Mouse (Mus musculus) megakaryocyte, embryonic 14.5 days (primary cell): Measurements from ENCODE around the gene Mrgpre. TPM values are rescaled to one million over a fixed set of nuclear protein-coding genes. Genes with fewer than 3 reads are reported as not detected.

Source experiments
- H3K27me3 ChIP-seq: replicated peaks from 2 replicates; pipeline ENCODE3; 2012; ENCODE audit warnings: inconsistent platforms
- H3K36me3 ChIP-seq: replicated peaks from 2 replicates; pipeline ENCODE3; 2012; ENCODE audit warnings: low read length, inconsistent platforms, mixed read lengths
- H3K4me1 ChIP-seq: 2 replicates; pipeline ENCODE4 v1.6.1; 2012; ENCODE audit warnings: inconsistent platforms
- H3K4me3 ChIP-seq: replicated peaks from 2 replicates; pipeline ENCODE3; 2012; ENCODE audit warnings: moderate library complexity, mild to moderate bottlenecking, inconsistent platforms
- H3K9me3 ChIP-seq: 2 replicates; pipeline ENCODE4 v1.6.1; 2012; ENCODE audit warnings: inconsistent platforms
- FLI1 ChIP-seq: IDR thresholded peaks from 2 replicates; pipeline ENCODE4 v1.6.1; 2012; ENCODE audit warnings: low read length, inconsistent platforms, mixed read lengths
- GATA1 ChIP-seq: IDR thresholded peaks from 3 replicates; pipeline ENCODE4 v1.6.1; 2012; ENCODE audit warnings: mixed read lengths, low read length, inconsistent platforms, borderline replicate concordance
- polyA plus RNA-seq: library from polyadenylated mRNA; stranded (reverse); fragments of >175 nt; gene quantifications from 2 replicates; pipeline ENCODE4 v1.2.3, GENCODE M21; 2012; ENCODE audit warnings: low replicate concordance; ENCODE audit not compliant: insufficient read depth

Mrgpre gene
- polyA plus RNA-seq, 1 experiment, result 0.46 TPM

GRCm38 (mm10) chr7:143756125-143757026 lies 27.9 kb downstream of the Mrgpre start, which contains the start of gene Osbpl5:
Gene Osbpl5, minus strand, starts transcription at chr7:143756985.
- Histone ChIP-seq H3K9me3 (no peaks in the 10 kb centered on the region), H3K4me1 (peaks cover 36% of the 10 kb centered on the region), H3K27me3 (peaks cover 78% of the 10 kb centered on the region), H3K4me3 (peak within 1 kb of the TSS; percentile 89), H3K36me3 (no peaks in the 10 kb centered on the region)
- TF ChIP-seq GATA1 (no peak), FLI1 (no peak)

GRCm38 (mm10) chr7:143755357-143756124 lies 28.8 kb downstream of the Mrgpre start:
- Histone ChIP-seq H3K27me3 (peaks cover 83% of the 10 kb centered on the region), H3K4me3 (no peak overlapping the region), H3K36me3 (no peaks in the 10 kb centered on the region), H3K4me1 (peaks cover 36% of the 10 kb centered on the region), H3K9me3 (no peaks in the 10 kb centered on the region)
- no peak for TF ChIP-seq FLI1
- TF ChIP-seq GATA1, result no peak

GRCm38 (mm10) chr7:143753990-143754715 lies 30.1 kb downstream of the Mrgpre start:
- Histone ChIP-seq H3K36me3 (no peaks in the 10 kb centered on the region), H3K9me3 (no peaks in the 10 kb centered on the region)

GRCm38 (mm10) chr7:143752606-143753005 lies 31.7 kb downstream of the Mrgpre start:
- Histone ChIP-seq H3K4me3 (no peak overlapping the region), H3K9me3 (no peaks in the 10 kb centered on the region), H3K27me3 (peaks cover 76% of the 10 kb centered on the region), H3K36me3 (no peaks in the 10 kb centered on the region), H3K4me1 (peaks cover 28% of the 10 kb centered on the region)
- no peak for TF ChIP-seq GATA1
- TF ChIP-seq FLI1, result no peak

More at GRCm38 (mm10) chr7:143753990-143754715, 30.1 kb downstream of the Mrgpre start:
- peaks cover 90% of the 10 kb centered on the region for H3K27me3 ChIP-seq
- no peak overlapping the region for H3K4me3 ChIP-seq
- TF ChIP-seq GATA1, result no peak
- no peak for TF ChIP-seq FLI1
- H3K4me1 ChIP-seq, result peaks cover 36% of the 10 kb centered on the region

GRCm38 (mm10) chr7:143752056-143752455 lies 32.2 kb downstream of the Mrgpre start:
- Histone ChIP-seq H3K4me1 (peaks cover 23% of the 10 kb centered on the region), H3K27me3 (peaks cover 72% of the 10 kb centered on the region), H3K36me3 (no peaks in the 10 kb centered on the region), H3K4me3 (no peak overlapping the region), H3K9me3 (no peaks in the 10 kb centered on the region)
- TF ChIP-seq FLI1 (no peak), GATA1 (no peak)

GRCm38 (mm10) chr7:143751380-143751779 lies 32.9 kb downstream of the Mrgpre start:
- TF ChIP-seq FLI1 (no peak), GATA1 (no peak)
- H3K4me1 ChIP-seq, result peaks cover 16% of the 10 kb centered on the region
- H3K36me3 ChIP-seq, result no peaks in the 10 kb centered on the region
- H3K27me3 ChIP-seq, result peaks cover 65% of the 10 kb centered on the region
- H3K4me3 ChIP-seq, result no peak overlapping the region
- H3K9me3 ChIP-seq, result no peaks in the 10 kb centered on the region

- H3K4me3 ChIP-seq, result no peak overlapping the region
- H3K36me3 ChIP-seq, result no peaks in the 10 kb centered on the region
- H3K4me1 ChIP-seq, result peaks cover 5% of the 10 kb centered on the region
- H3K9me3 ChIP-seq, result no peaks in the 10 kb centered on the region
- TF ChIP-seq GATA1 (no peak), FLI1 (no peak)
- peaks cover 55% of the 10 kb centered on the region for H3K27me3 ChIP-seq
These were observed 35.3 kb downstream of the Mrgpre start for GRCm38 (mm10) chr7:143749045-143749444.

- TF ChIP-seq FLI1 (no peak), GATA1 (no peak)
- Histone ChIP-seq H3K4me3 (no peak overlapping the region), H3K9me3 (no peaks in the 10 kb centered on the region), H3K4me1 (peaks cover 5% of the 10 kb centered on the region), H3K27me3 (peaks cover 52% of the 10 kb centered on the region), H3K36me3 (no peaks in the 10 kb centered on the region)
These were observed 36.0 kb downstream of the Mrgpre start for GRCm38 (mm10) chr7:143748041-143748868.
